Mouse (Mus musculus) megakaryocyte, embryonic 14.5 days (primary cell): ENCODE results near the gene Pwwp2b. TPM values are rescaled to one million over a fixed set of nuclear protein-coding genes. Genes with fewer than 3 reads are reported as not detected.
A peak's percentile ranks its signal among the peaks of the same experiment; 100 is the strongest.

ENCODE experiments used
- H3K27me3 ChIP-seq: replicated peaks from 2 replicates; pipeline ENCODE3; 2012; ENCODE audit warnings: inconsistent platforms
- H3K36me3 ChIP-seq: replicated peaks from 2 replicates; pipeline ENCODE3; 2012; ENCODE audit warnings: low read length, inconsistent platforms, mixed read lengths
- H3K4me1 ChIP-seq: 2 replicates; pipeline ENCODE4 v1.6.1; 2012; ENCODE audit warnings: inconsistent platforms
- H3K4me3 ChIP-seq: replicated peaks from 2 replicates; pipeline ENCODE3; 2012; ENCODE audit warnings: moderate library complexity, mild to moderate bottlenecking, inconsistent platforms
- H3K9me3 ChIP-seq: 2 replicates; pipeline ENCODE4 v1.6.1; 2012; ENCODE audit warnings: inconsistent platforms
- FLI1 ChIP-seq: IDR thresholded peaks from 2 replicates; pipeline ENCODE4 v1.6.1; 2012; ENCODE audit warnings: low read length, inconsistent platforms, mixed read lengths
- GATA1 ChIP-seq: IDR thresholded peaks from 3 replicates; pipeline ENCODE4 v1.6.1; 2012; ENCODE audit warnings: mixed read lengths, low read length, inconsistent platforms, borderline replicate concordance
- polyA plus RNA-seq: library from polyadenylated mRNA; stranded (reverse); fragments of >175 nt; gene quantifications from 2 replicates; pipeline ENCODE4 v1.2.3, GENCODE M21; 2012; ENCODE audit warnings: low replicate concordance; ENCODE audit not compliant: insufficient read depth

Gene Pwwp2b
- polyA plus RNA-seq, 1 experiment = 11.6 TPM

GRCm38 (mm10) chr7:139224070-139224469 is 24.2 kb upstream of the Pwwp2b start:
- H3K4me1 ChIP-seq = peaks cover 86% of the 10 kb centered on the region

GRCm38 (mm10) chr7:139224725-139225124 is 23.6 kb upstream of the Pwwp2b start:
- TF ChIP-seq FLI1 (no peak), GATA1 (no peak)

More at GRCm38 (mm10) chr7:139224070-139224469, 24.2 kb upstream of the Pwwp2b start:
- Histone ChIP-seq H3K27me3 (no peaks in the 10 kb centered on the region), H3K9me3 (no peaks in the 10 kb centered on the region), H3K36me3 (peaks cover 7% of the 10 kb centered on the region), H3K4me3 (no peak overlapping the region)
- no peak for TF ChIP-seq FLI1
- TF ChIP-seq GATA1 = no peak

GRCm38 (mm10) chr7:139226416-139226815 is 21.9 kb upstream of the Pwwp2b start:
- TF ChIP-seq GATA1 = no peak
- TF ChIP-seq FLI1 = no peak
- no peak overlapping the region for H3K4me3 ChIP-seq
- no peaks in the 10 kb centered on the region for H3K9me3 ChIP-seq
- peaks cover 10% of the 10 kb centered on the region for H3K36me3 ChIP-seq
- peaks cover 96% of the 10 kb centered on the region for H3K4me1 ChIP-seq
- H3K27me3 ChIP-seq = no peaks in the 10 kb centered on the region

More at GRCm38 (mm10) chr7:139224725-139225124, 23.6 kb upstream of the Pwwp2b start:
- peaks cover 7% of the 10 kb centered on the region for H3K36me3 ChIP-seq
- no peaks in the 10 kb centered on the region for H3K27me3 ChIP-seq
- H3K4me3 ChIP-seq = peak overlapping the region; percentile 69
- peaks cover 86% of the 10 kb centered on the region for H3K4me1 ChIP-seq
- H3K9me3 ChIP-seq = no peaks in the 10 kb centered on the region

- Histone ChIP-seq H3K4me3 (peak overlapping the region; percentile 66), H3K36me3 (peaks cover 8% of the 10 kb centered on the region), H3K27me3 (no peaks in the 10 kb centered on the region), H3K4me1 (peaks cover 95% of the 10 kb centered on the region), H3K9me3 (no peaks in the 10 kb centered on the region)
- TF ChIP-seq FLI1 (no peak), GATA1 (no peak)
Measured at GRCm38 (mm10) chr7:139228447-139229171, 19.7 kb upstream of the Pwwp2b start.

GRCm38 (mm10) chr7:139229837-139230236 is 18.4 kb upstream of the Pwwp2b start:
- Histone ChIP-seq H3K27me3 (no peaks in the 10 kb centered on the region), H3K4me1 (peaks cover 95% of the 10 kb centered on the region), H3K36me3 (peaks cover 6% of the 10 kb centered on the region), H3K4me3 (no peak overlapping the region), H3K9me3 (no peaks in the 10 kb centered on the region)
- no peak for TF ChIP-seq GATA1
- TF ChIP-seq FLI1 = no peak

- peaks cover 6% of the 10 kb centered on the region for H3K36me3 ChIP-seq
Measured at GRCm38 (mm10) chr7:139230241-139230640, 18.0 kb upstream of the Pwwp2b start.

GRCm38 (mm10) chr7:139233714-139234113 is 14.6 kb upstream of the Pwwp2b start:
- Histone ChIP-seq H3K9me3 (peaks cover 4% of the 10 kb centered on the region), H3K36me3 (peaks cover 7% of the 10 kb centered on the region), H3K4me1 (peaks cover 76% of the 10 kb centered on the region), H3K4me3 (peak overlapping the region; percentile 82), H3K27me3 (no peaks in the 10 kb centered on the region)
- TF ChIP-seq FLI1 (no peak), GATA1 (no peak)

More at GRCm38 (mm10) chr7:139230241-139230640, 18.0 kb upstream of the Pwwp2b start:
- H3K4me3 ChIP-seq = peak overlapping the region; percentile 68
- no peaks in the 10 kb centered on the region for H3K27me3 ChIP-seq
- H3K9me3 ChIP-seq = no peaks in the 10 kb centered on the region
- TF ChIP-seq GATA1 (no peak), FLI1 (no peak)
- H3K4me1 ChIP-seq = peaks cover 93% of the 10 kb centered on the region

- Histone ChIP-seq H3K9me3 (peaks cover 4% of the 10 kb centered on the region), H3K4me1 (peaks cover 76% of the 10 kb centered on the region), H3K27me3 (no peaks in the 10 kb centered on the region), H3K4me3 (peak overlapping the region; percentile 75), H3K36me3 (peaks cover 7% of the 10 kb centered on the region)
- TF ChIP-seq GATA1 (no peak), FLI1 (no peak)
Measured at GRCm38 (mm10) chr7:139234426-139235188, 13.7 kb upstream of the Pwwp2b start.

GRCm38 (mm10) chr7:139235651-139236358 is 12.5 kb upstream of the Pwwp2b start:
- Histone ChIP-seq H3K9me3 (peaks cover 4% of the 10 kb centered on the region), H3K27me3 (no peaks in the 10 kb centered on the region), H3K36me3 (peaks cover 4% of the 10 kb centered on the region), H3K4me3 (no peak overlapping the region), H3K4me1 (peaks cover 76% of the 10 kb centered on the region)
- TF ChIP-seq FLI1 = no peak
- no peak for TF ChIP-seq GATA1

- Histone ChIP-seq H3K27me3 (peaks cover 4% of the 10 kb centered on the region), H3K4me3 (peak overlapping the region; percentile 42), H3K9me3 (peaks cover 4% of the 10 kb centered on the region), H3K36me3 (peaks cover 4% of the 10 kb centered on the region), H3K4me1 (peaks cover 63% of the 10 kb centered on the region)
- no peak for TF ChIP-seq FLI1
- TF ChIP-seq GATA1 = no peak
Measured at GRCm38 (mm10) chr7:139239432-139239831, 8.8 kb upstream of the Pwwp2b start.
